Mouse (Mus musculus) spleen, adult 2 months (tissue): ENCODE measurements around the gene Nmnat1.

Source experiments
- CTCF ChIP-seq: fragments of 200-500 bp; IDR thresholded peaks from 2 replicates; pipeline ENCODE4 v1.5.1; 2011; ENCODE audit warnings: mild to moderate bottlenecking, inconsistent platforms; ENCODE audit not compliant: insufficient read depth, insufficient read length, insufficient replicate concordance; ENCODE audit errors: extremely low read depth
- POLR2A ChIP-seq: fragments of 200-500 bp; IDR thresholded peaks from 2 replicates; pipeline ENCODE4 v1.6.1; 2011; ENCODE audit warnings: low read depth, low read length, inconsistent platforms

GRCm38 (mm10) chr4:149440576-149440975, 44.4 kb downstream of the Nmnat1 start:
- TF ChIP-seq CTCF (no peak), POLR2A (no peak)
